21 mouse cellular contexts compared by ENCODE assay signal in genomic region chr2:51444386-51445080, GRCm38 (mm10).
DNase-seq lines count a peak whose midpoint lies in the region; ATAC-seq and TF ChIP-seq lines count a peak whose summit lies in the region.
"Had no signal": no experiment of that assay in that cellular context is flagged by ENCODE, and none has a peak within 500 bp of the region (broad histone marks: within the 10 kb centered on the region; RNA-seq: fewer than 3 reads in every experiment).

No protein-coding gene starts in this region.

- no peak overlapping the region for H3K27ac ChIP-seq in forebrain, postnatal 0 days (ENCODE audit: low read depth, low read length)
- H3K27ac ChIP-seq in forebrain, embryonic 15.5 days (replicated peaks): no peak overlapping the region
- no peak overlapping the region for H3K27ac ChIP-seq in embryonic facial prominence, embryonic 14.5 days (replicated peaks; ENCODE audit: low read depth, low read length)
- peak overlapping the region; percentile 10; the same call in 1 of the 2 replicates for H3K27ac ChIP-seq in midbrain, embryonic 15.5 days
- H3K27ac ChIP-seq: heart, embryonic 10.5 days; hindbrain, embryonic 12.5 days had no signal

- DNase-seq in forebrain, postnatal 0 days: peak; percentile 10
- peak; percentile 68 for DNase-seq in embryonic facial prominence, embryonic 14.5 days (ENCODE audit: low spot score)
- DNase-seq in retina, postnatal 1 day: peak; percentile 48
- DNase-seq: adrenal gland, postnatal 14 days; cerebellum, adult 11-12 months; cerebellum, adult 9-10 months; cerebellum, postnatal 25 days; gastrocnemius, postnatal 14 days; heart, postnatal 10 days; heart, postnatal 4 days had no signal

- H3K36me3 ChIP-seq in forebrain, postnatal 0 days (ENCODE audit: insufficient read depth): no peaks in the 10 kb centered on the region
- no peaks in the 10 kb centered on the region for H3K36me3 ChIP-seq in forebrain, embryonic 15.5 days
- H3K36me3 ChIP-seq in embryonic facial prominence, embryonic 14.5 days (ENCODE audit: control insufficient read depth, insufficient read depth, low read length): no peaks in the 10 kb centered on the region
- H3K36me3 ChIP-seq in midbrain, embryonic 15.5 days (replicated peaks): no peaks in the 10 kb centered on the region
- H3K36me3 ChIP-seq: heart, embryonic 10.5 days; hindbrain, embryonic 12.5 days had no signal

- H3K9ac ChIP-seq in forebrain, postnatal 0 days: no peak overlapping the region
- H3K9ac ChIP-seq in forebrain, embryonic 15.5 days (replicated peaks): no peak overlapping the region
- H3K9ac ChIP-seq in embryonic facial prominence, embryonic 14.5 days (ENCODE audit: low read depth, low read length): peak overlapping the region; percentile 26; the same call in 1 of the 2 replicates
- H3K9ac ChIP-seq in midbrain, embryonic 15.5 days: 0 out of 2 replicates have a peak overlapping the region, but pooled peaks have one; percentile 10
- H3K9ac ChIP-seq: hindbrain, embryonic 12.5 days had no signal

- H3K27me3 ChIP-seq in forebrain, postnatal 0 days (ENCODE audit: insufficient read depth, low read length): no peaks in the 10 kb centered on the region
- H3K27me3 ChIP-seq in forebrain, embryonic 15.5 days: no peaks in the 10 kb centered on the region
- no peaks in the 10 kb centered on the region for H3K27me3 ChIP-seq in embryonic facial prominence, embryonic 14.5 days (replicated peaks; ENCODE audit: control insufficient read depth, insufficient read depth, low read length)
- no peaks in the 10 kb centered on the region for H3K27me3 ChIP-seq in midbrain, embryonic 15.5 days (replicated peaks)
- H3K27me3 ChIP-seq: CH12.LX; hindbrain, embryonic 12.5 days; Patski had no signal

- no peaks in the 10 kb centered on the region for H3K4me1 ChIP-seq in forebrain, postnatal 0 days (ENCODE audit: insufficient read depth)
- H3K4me1 ChIP-seq in forebrain, embryonic 15.5 days: no peaks in the 10 kb centered on the region
- H3K4me1 ChIP-seq in embryonic facial prominence, embryonic 14.5 days (ENCODE audit: control insufficient read depth, insufficient read depth, low read length): peaks cover 11% of the 10 kb centered on the region; the same call in 1 of the 2 replicates
- peaks cover 29% of the 10 kb centered on the region for H3K4me1 ChIP-seq in midbrain, embryonic 15.5 days
- H3K4me1 ChIP-seq: heart, embryonic 10.5 days had no signal

- WGBS in forebrain, postnatal 0 days: 59% methylated on average over 9 of the region's 9 CpGs
- WGBS in forebrain, embryonic 15.5 days: 71% methylated on average over 9 of the region's 9 CpGs
- 38% methylated on average over 9 of the region's 9 CpGs for WGBS in embryonic facial prominence, embryonic 14.5 days
- WGBS in midbrain, embryonic 15.5 days: 33% methylated on average over 9 of the region's 9 CpGs

- no peak for TF ChIP-seq CTCF in forebrain, postnatal 0 days (IDR thresholded peaks at IDR 0.05; ENCODE audit: low read depth)

- no peaks in the 10 kb centered on the region for H3K9me3 ChIP-seq in forebrain, postnatal 0 days (ENCODE audit: low read length)
- H3K9me3 ChIP-seq in forebrain, embryonic 15.5 days: no peaks in the 10 kb centered on the region
- no peaks in the 10 kb centered on the region for H3K9me3 ChIP-seq in embryonic facial prominence, embryonic 14.5 days (ENCODE audit: control insufficient read depth, low read length)
- H3K9me3 ChIP-seq in midbrain, embryonic 15.5 days: no peaks in the 10 kb centered on the region
- H3K9me3 ChIP-seq: heart, embryonic 10.5 days; hindbrain, embryonic 12.5 days had no signal

- H3K4me3 ChIP-seq in forebrain, postnatal 0 days (ENCODE audit: low read depth, low read length): no peak overlapping the region
- H3K4me3 ChIP-seq in forebrain, embryonic 15.5 days: no peak overlapping the region
- H3K4me3 ChIP-seq in embryonic facial prominence, embryonic 14.5 days (ENCODE audit: low read depth, low read length): no peak overlapping the region
- no peak overlapping the region for H3K4me3 ChIP-seq in midbrain, embryonic 15.5 days
- H3K4me3 ChIP-seq: heart, embryonic 10.5 days; hindbrain, embryonic 12.5 days had no signal

- H3K4me2 ChIP-seq in forebrain, postnatal 0 days (ENCODE audit: low read depth): no peak overlapping the region
- no peak overlapping the region for H3K4me2 ChIP-seq in forebrain, embryonic 15.5 days (replicated peaks)
- no peak overlapping the region for H3K4me2 ChIP-seq in embryonic facial prominence, embryonic 14.5 days (ENCODE audit: low read depth, low read length)
- peak overlapping the region; percentile 26 for H3K4me2 ChIP-seq in midbrain, embryonic 15.5 days
- H3K4me2 ChIP-seq: hindbrain, embryonic 12.5 days had no signal

- ATAC-seq in forebrain, postnatal 0 days: no peak
- no peak for ATAC-seq in forebrain, embryonic 15.5 days (replicated peaks)
- ATAC-seq in embryonic facial prominence, embryonic 14.5 days (ENCODE audit: low read depth): peak; percentile 83; the same call in 1 of the 2 replicates
- ATAC-seq in midbrain, embryonic 15.5 days (replicated peaks): peak; percentile 51; the same call in 1 of the 2 replicates
- ATAC-seq in CD4-positive, CD25-positive, alpha-beta regulatory T cell, adult 4 months: no peak
- ATAC-seq in megakaryocyte progenitor cell, adult 5-6 weeks (replicated peaks; ENCODE audit: poor library complexity): no peak
- ATAC-seq: activated CD4-positive, CD25-positive, alpha-beta regulatory T cell, adult 4 months; forebrain, embryonic 16.5 days; hindbrain, embryonic 16.5 days; Patski had no signal

Comparison
In these comparisons a context has a peak if more than half of its experiments do, and no peak if none do; other contexts are left out.
1. ATAC-seq: peak in embryonic facial prominence, embryonic 14.5 days (single experiment) and midbrain, embryonic 15.5 days (single experiment); none in forebrain, postnatal 0 days (single experiment), forebrain, embryonic 15.5 days (single experiment), CD4-positive, CD25-positive, alpha-beta regulatory T cell, adult 4 months (single experiment) and megakaryocyte progenitor cell, adult 5-6 weeks (single experiment).
2. DNase-seq: peak in every context shown above with its lines; median percentile 68 in embryonic facial prominence, embryonic 14.5 days; 48 in retina, postnatal 1 day; 10 in forebrain, postnatal 0 days.
3. H3K9ac ChIP-seq: peak in embryonic facial prominence, embryonic 14.5 days (single experiment) and midbrain, embryonic 15.5 days (single experiment); none in forebrain, postnatal 0 days (single experiment) and forebrain, embryonic 15.5 days (single experiment).